Mouse (Mus musculus): ENCODE data around the gene Ifna13.

DNA sequence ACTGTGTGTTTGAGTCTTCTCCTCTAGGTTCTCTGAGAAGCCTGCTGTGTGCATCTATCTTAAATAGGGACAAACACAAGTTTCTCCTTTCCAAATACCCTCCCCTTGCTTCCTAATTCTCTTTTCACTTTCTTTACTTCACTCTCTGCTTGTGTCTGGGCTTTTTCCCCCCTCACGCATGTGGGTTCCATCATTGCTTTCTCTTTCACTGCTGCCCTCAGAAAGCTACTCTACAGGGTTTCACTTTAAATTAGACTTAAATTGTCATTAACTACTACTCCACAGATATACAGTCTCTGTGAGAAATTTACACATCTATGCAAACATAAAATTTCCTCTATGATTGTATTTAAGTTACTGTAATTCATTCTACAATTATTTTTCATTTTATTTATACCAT, 39.6 kb upstream of the Ifna13 start, which contains the start of gene Ifna2:
- no peak for TF ChIP-seq CTCF (IDR thresholded peaks at IDR 0.05; ENCODE audit: low read depth, low read length)
- TF ChIP-seq EP300 (IDR thresholded peaks at IDR 0.05; ENCODE audit: insufficient read depth, low read depth, low read length), result no peak

Measured in ES-Bruce4 (cell line).